Mouse (Mus musculus) T-cell, adult 2 months (primary cell): ENCODE results near the gene H2-Ab1.

Experiments used
- DNase-seq: peaks from one replicate; pipeline ENCODE4 v3.0.0; 2022; ENCODE audit warnings: low spot score

Gene H2-Ab1

GRCm38 (mm10) chr17:34239601-34240041 lies 17.9 kb upstream of the H2-Ab1 start:
- DNase-seq, result peak; percentile 51

- no peak for DNase-seq
Measured at GRCm38 (mm10) chr17:34240366-34240765, 17.1 kb upstream of the H2-Ab1 start.

GRCm38 (mm10) chr17:34240916-34241315 lies 16.6 kb upstream of the H2-Ab1 start:
- DNase-seq, result no peak

- no peak for DNase-seq
Measured at GRCm38 (mm10) chr17:34244656-34245055, 12.8 kb upstream of the H2-Ab1 start.

- no peak for DNase-seq
Measured at GRCm38 (mm10) chr17:34247047-34247446, 10.4 kb upstream of the H2-Ab1 start.

- no peak for DNase-seq
Measured at GRCm38 (mm10) chr17:34248764-34249163, 8.7 kb upstream of the H2-Ab1 start.

GRCm38 (mm10) chr17:34249361-34249760 lies 8.1 kb upstream of the H2-Ab1 start:
- DNase-seq, result no peak

GRCm38 (mm10) chr17:34249878-34250277 lies 7.6 kb upstream of the H2-Ab1 start:
- DNase-seq, result peak; percentile 56

GRCm38 (mm10) chr17:34251666-34252065 lies 5.8 kb upstream of the H2-Ab1 start:
- no peak for DNase-seq

GRCm38 (mm10) chr17:34256501-34256900 lies 988 bp upstream of the H2-Ab1 start:
- no peak for DNase-seq

GRCm38 (mm10) chr17:34260551-34260950 lies 3.1 kb downstream of the H2-Ab1 start:
- DNase-seq, result no peak

GRCm38 (mm10) chr17:34261502-34261901 lies 4.0 kb downstream of the H2-Ab1 start:
- peak; percentile 70 for DNase-seq

GRCm38 (mm10) chr17:34263068-34263467 lies 5.6 kb downstream of the H2-Ab1 start:
- DNase-seq, result peak; percentile 72

- no peak for DNase-seq
Measured at GRCm38 (mm10) chr17:34263811-34264371, 6.4 kb downstream of the H2-Ab1 start.

- peak; percentile 14 for DNase-seq
Measured at GRCm38 (mm10) chr17:34264452-34265351, 7.2 kb downstream of the H2-Ab1 start.

- no peak for DNase-seq
Measured at GRCm38 (mm10) chr17:34268262-34268661, 10.8 kb downstream of the H2-Ab1 start.

- no peak for DNase-seq
Measured at GRCm38 (mm10) chr17:34268748-34269147, 11.3 kb downstream of the H2-Ab1 start.

- DNase-seq, result no peak
Measured at GRCm38 (mm10) chr17:34269817-34270216, 12.3 kb downstream of the H2-Ab1 start.

GRCm38 (mm10) chr17:34270230-34270629 lies 12.7 kb downstream of the H2-Ab1 start:
- DNase-seq, result no peak

GRCm38 (mm10) chr17:34270940-34271339 lies 13.5 kb downstream of the H2-Ab1 start:
- no peak for DNase-seq

- DNase-seq, result no peak
Measured at GRCm38 (mm10) chr17:34272102-34272501, 14.6 kb downstream of the H2-Ab1 start.

GRCm38 (mm10) chr17:34280499-34281038 lies 23.1 kb downstream of the H2-Ab1 start:
- DNase-seq, result no peak

GRCm38 (mm10) chr17:34281836-34282235 lies 24.3 kb downstream of the H2-Ab1 start:
- no peak for DNase-seq
